Mouse (Mus musculus) testis, adult 2 months (tissue): ENCODE data around the gene Hspbp1. TPM values are rescaled to one million over a fixed set of nuclear protein-coding genes. Genes with fewer than 3 reads are reported as not detected.

Source experiments
- H3K27ac ChIP-seq: fragments of 200-500 bp; 2 replicates; pipeline ENCODE4 v1.5.1; 2012; ENCODE audit warnings: low read depth, low read length; ENCODE audit not compliant: control insufficient read depth, insufficient read depth
- H3K27me3 ChIP-seq: fragments of 200-500 bp; 2 replicates; pipeline ENCODE4 v1.6.1; 2012; ENCODE audit warnings: mild to moderate bottlenecking, low read length, moderate library complexity; ENCODE audit not compliant: control insufficient read depth, insufficient read depth
- H3K36me3 ChIP-seq: fragments of 200-500 bp; 2 replicates; pipeline ENCODE4 v1.6.1; 2012; ENCODE audit warnings: mild to moderate bottlenecking, low read length; ENCODE audit not compliant: control insufficient read depth, insufficient read depth
- H3K4me1 ChIP-seq: fragments of 200-500 bp; 2 replicates; pipeline ENCODE4 v1.6.1; 2012; ENCODE audit warnings: low read length; ENCODE audit not compliant: control insufficient read depth, insufficient read depth
- H3K4me3 ChIP-seq: fragments of 200-500 bp; 2 replicates; pipeline ENCODE4 v1.5.1; 2012; ENCODE audit warnings: low read depth, mild to moderate bottlenecking, low read length, moderate library complexity, mixed read lengths; ENCODE audit not compliant: control insufficient read depth
- CTCF ChIP-seq: fragments of 200-500 bp; IDR thresholded peaks from 2 replicates; pipeline ENCODE4 v1.5.1; 2012; ENCODE audit warnings: low read depth, mild to moderate bottlenecking, inconsistent platforms, low read length, moderate library complexity; ENCODE audit not compliant: control insufficient read depth, insufficient read depth, insufficient replicate concordance
- POLR2A ChIP-seq: fragments of 200-500 bp; IDR thresholded peaks from 2 replicates; pipeline ENCODE4 v1.6.1; 2012; ENCODE audit warnings: low read depth, mild to moderate bottlenecking, inconsistent platforms, low read length, moderate library complexity; ENCODE audit not compliant: control insufficient read depth
- polyA plus RNA-seq: library from polyadenylated mRNA; depleted of rRNA; stranded (reverse); fragments of >200 nt; gene quantifications from 2 replicates; pipeline ENCODE4 v1.2.3, GENCODE M21; 2012

The Hspbp1 gene
- polyA plus RNA-seq, 1 experiment, result 64.3 TPM

DNA sequence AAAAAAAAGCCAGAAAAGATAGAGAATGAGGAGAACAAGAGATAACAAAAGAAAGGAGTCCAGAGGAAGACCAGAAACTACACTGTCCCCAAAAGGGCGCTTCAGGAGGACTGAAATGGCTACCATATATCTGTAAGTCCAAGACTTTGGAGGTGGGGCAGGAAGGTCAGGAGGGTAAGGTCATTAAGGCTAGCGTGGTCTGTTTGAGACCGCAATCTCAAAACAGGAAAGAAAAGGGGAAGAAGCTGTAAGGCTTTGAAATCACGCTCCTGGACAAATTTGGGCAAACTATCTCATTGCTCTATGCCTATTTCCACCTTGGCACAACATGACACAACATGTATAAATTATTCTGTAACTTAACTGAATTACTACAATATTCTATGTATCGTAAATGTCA, 1.6 kb downstream of the Hspbp1 start:
- H3K4me1 ChIP-seq, result peaks cover 4% of the 10 kb centered on the region
- H3K27ac ChIP-seq, result peak overlapping the region; percentile 11; the same call in 1 of the 2 replicates
- no peak for TF ChIP-seq POLR2A
- no peak for TF ChIP-seq CTCF

GRCm38 (mm10) chr7:4675200-4675599, 9.7 kb downstream of the Hspbp1 start:
- no peak overlapping the region for H3K4me3 ChIP-seq
- TF ChIP-seq CTCF (no peak), POLR2A (no peak)
- H3K4me1 ChIP-seq, result no peaks in the 10 kb centered on the region
- H3K27ac ChIP-seq, result no peak overlapping the region
- H3K36me3 ChIP-seq, result peaks cover 3% of the 10 kb centered on the region
- no peaks in the 10 kb centered on the region for H3K27me3 ChIP-seq

More for the DNA sequence above, 1.6 kb downstream of the Hspbp1 start:
- Histone ChIP-seq H3K36me3 (no peaks in the 10 kb centered on the region), H3K4me3 (peak overlapping the region; percentile 71), H3K27me3 (no peaks in the 10 kb centered on the region)

DNA sequence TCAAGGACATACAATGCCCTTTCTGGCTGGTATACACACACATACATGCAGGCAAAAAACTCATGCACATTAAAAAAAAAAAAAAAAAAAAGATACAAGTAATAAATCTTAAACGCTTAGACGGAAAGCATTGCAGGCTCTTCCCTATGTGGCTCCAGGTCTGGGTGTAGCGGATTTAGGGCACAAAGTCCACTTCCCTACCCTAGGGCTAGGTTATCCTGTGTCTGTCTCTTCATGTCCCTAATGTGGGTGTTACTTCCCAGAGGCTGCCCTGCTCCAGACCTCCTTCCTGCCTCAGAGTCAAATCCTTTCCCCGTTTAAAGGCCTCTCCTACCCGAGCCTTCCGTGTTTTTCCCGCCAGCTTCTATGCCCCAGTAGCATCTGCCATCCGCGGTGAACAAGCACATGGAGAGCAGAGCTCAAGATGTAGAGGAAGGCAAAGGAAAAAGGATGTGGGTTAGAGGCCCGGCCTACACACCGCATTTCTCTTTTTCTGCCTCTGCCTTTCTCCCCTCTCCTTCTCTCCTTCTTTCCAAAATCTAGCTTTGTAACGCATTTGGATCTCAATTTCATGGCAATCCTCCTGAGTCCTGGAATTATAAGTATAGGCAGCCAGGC, 10.6 kb downstream of the Hspbp1 start:
- H3K27ac ChIP-seq, result no peak overlapping the region
- no peaks in the 10 kb centered on the region for H3K4me1 ChIP-seq
- H3K36me3 ChIP-seq, result peaks cover 3% of the 10 kb centered on the region
- TF ChIP-seq CTCF, result no peak
- no peak for TF ChIP-seq POLR2A
- no peaks in the 10 kb centered on the region for H3K27me3 ChIP-seq
- no peak overlapping the region for H3K4me3 ChIP-seq

GRCm38 (mm10) chr7:4671956-4672355, 12.9 kb downstream of the Hspbp1 start:
- no peaks in the 10 kb centered on the region for H3K27me3 ChIP-seq
- peaks cover 2% of the 10 kb centered on the region for H3K36me3 ChIP-seq
- no peaks in the 10 kb centered on the region for H3K4me1 ChIP-seq
- no peak for TF ChIP-seq POLR2A
- no peak for TF ChIP-seq CTCF
- no peak overlapping the region for H3K27ac ChIP-seq
- no peak overlapping the region for H3K4me3 ChIP-seq

DNA sequence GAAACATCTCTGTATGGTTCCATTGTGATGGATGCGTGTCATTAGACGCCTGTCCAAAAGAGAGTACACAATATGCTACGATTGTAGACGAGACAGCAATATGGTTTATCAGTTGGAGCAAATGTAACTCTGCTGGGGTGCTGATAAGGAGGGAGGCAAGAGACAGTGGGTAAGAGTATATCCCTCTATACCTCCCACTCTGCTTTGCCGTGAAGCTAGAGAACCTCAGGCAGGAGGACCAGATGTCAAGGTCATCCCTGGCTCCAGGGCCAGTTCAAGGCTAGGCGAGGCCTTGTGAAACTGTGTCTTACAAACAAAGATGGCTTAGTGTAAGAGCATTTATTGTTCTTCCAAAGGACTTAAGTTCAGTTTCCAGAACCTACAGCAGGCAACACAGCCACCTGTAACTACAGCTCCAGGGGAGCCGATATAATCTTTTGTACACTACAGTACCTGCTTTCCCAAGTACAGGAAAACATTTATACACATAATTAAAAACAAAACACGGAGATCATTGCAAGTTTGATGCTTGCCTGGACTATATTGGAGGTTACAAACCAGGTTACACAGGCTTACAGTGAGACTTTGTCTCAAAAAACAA, 14.1 kb downstream of the Hspbp1 start:
- TF ChIP-seq CTCF, result no peak
- no peak for TF ChIP-seq POLR2A
- Histone ChIP-seq H3K27ac (no peak overlapping the region), H3K27me3 (no peaks in the 10 kb centered on the region), H3K36me3 (no peaks in the 10 kb centered on the region; the same call in 1 of the 2 replicates), H3K4me3 (no peak overlapping the region), H3K4me1 (no peaks in the 10 kb centered on the region)

GRCm38 (mm10) chr7:4669156-4669555, 15.7 kb downstream of the Hspbp1 start:
- TF ChIP-seq POLR2A, result no peak
- TF ChIP-seq CTCF, result no peak
- Histone ChIP-seq H3K27ac (no peak overlapping the region), H3K27me3 (no peaks in the 10 kb centered on the region), H3K4me1 (no peaks in the 10 kb centered on the region; the same call in 1 of the 2 replicates), H3K36me3 (no peaks in the 10 kb centered on the region; the same call in 1 of the 2 replicates), H3K4me3 (no peak overlapping the region)

- Histone ChIP-seq H3K4me1 (no peaks in the 10 kb centered on the region; the same call in 1 of the 2 replicates), H3K27ac (no peak overlapping the region), H3K4me3 (no peak overlapping the region), H3K27me3 (no peaks in the 10 kb centered on the region), H3K36me3 (no peaks in the 10 kb centered on the region; the same call in 1 of the 2 replicates)
- TF ChIP-seq POLR2A, result no peak
- TF ChIP-seq CTCF, result no peak
These were observed 16.4 kb downstream of the Hspbp1 start for GRCm38 (mm10) chr7:4668506-4668905.

- no peaks in the 10 kb centered on the region; the same call in 1 of the 2 replicates for H3K36me3 ChIP-seq
- H3K4me3 ChIP-seq, result no peak overlapping the region
- no peaks in the 10 kb centered on the region; the same call in 1 of the 2 replicates for H3K4me1 ChIP-seq
- no peaks in the 10 kb centered on the region for H3K27me3 ChIP-seq
- no peak overlapping the region for H3K27ac ChIP-seq
- TF ChIP-seq POLR2A, result no peak
- no peak for TF ChIP-seq CTCF
These were observed 18.0 kb downstream of the Hspbp1 start for GRCm38 (mm10) chr7:4666871-4667270.
